9 mouse cellular contexts compared by ENCODE assay signal in genomic region chr12:4037511-4037910, GRCm38 (mm10). TPM values are rescaled to one million over a fixed set of nuclear protein-coding genes. Genes with fewer than 3 reads are reported as not detected.
A peak's percentile ranks its signal among the peaks of the same experiment; 100 is the strongest.
DNase-seq lines count a peak whose midpoint lies in the region; ATAC-seq lines count a peak whose summit lies in the region.
"Had no signal": no experiment of that assay in that cellular context is flagged by ENCODE, and none has a peak within 500 bp of the region (broad histone marks: within the 10 kb centered on the region; RNA-seq: fewer than 3 reads in every experiment).

No protein-coding gene starts in this region.

- WGBS in forebrain, embryonic 11.5 days, result 23% methylated on average over 5 of the region's 5 CpGs
- WGBS in intestine, embryonic 14.5 days, result 40% methylated on average over 5 of the region's 5 CpGs
- WGBS in neural tube, embryonic 14.5 days, result 23% methylated on average over 5 of the region's 5 CpGs

- peak overlapping the region; percentile 78 for H3K4me3 ChIP-seq in forebrain, embryonic 11.5 days (ENCODE audit: low read depth, low read length)
- 0 out of 2 replicates have a peak overlapping the region, but pooled peaks have one; percentile 72 for H3K4me3 ChIP-seq in intestine, embryonic 14.5 days (ENCODE audit: low read depth, low read length)
- peak overlapping the region; percentile 71 for H3K4me3 ChIP-seq in neural tube, embryonic 14.5 days (ENCODE audit: low read depth, low read length)

- peak overlapping the region; percentile 84 for H3K9ac ChIP-seq in forebrain, embryonic 11.5 days (ENCODE audit: low read length)
- H3K9ac ChIP-seq in intestine, embryonic 14.5 days (ENCODE audit: low read length), result no peak overlapping the region
- peak overlapping the region; percentile 83 for H3K9ac ChIP-seq in neural tube, embryonic 14.5 days (replicated peaks; ENCODE audit: low read depth, low read length)
- H3K9ac ChIP-seq: liver, embryonic 15.5 days had no signal

- peak; percentile 22 to 39 for DNase-seq in left cerebral cortex, postnatal 36 days (ENCODE audit: low spot score in 2 of 2)
- DNase-seq in left cerebral cortex, postnatal 4 days, result no peak
- DNase-seq in forebrain, embryonic 11.5 days (ENCODE audit: low spot score), result no peak
- DNase-seq in intestine, embryonic 14.5 days (ENCODE audit: low spot score), result no peak
- DNase-seq in cerebellum, adult 11 months, result no peak
- no peak for DNase-seq in gastrocnemius, postnatal 14 days
- no peak for DNase-seq in kidney, postnatal 10 days

- ATAC-seq in forebrain, embryonic 11.5 days (replicated peaks; ENCODE audit: low FRiP score), result no peak
- no peak for ATAC-seq in intestine, embryonic 14.5 days (replicated peaks; ENCODE audit: low FRiP score, low TSS enrichment, low read depth)
- no peak for ATAC-seq in neural tube, embryonic 14.5 days (ENCODE audit: low read depth)

- H3K4me1 ChIP-seq in forebrain, embryonic 11.5 days (replicated peaks; ENCODE audit: control insufficient read depth, insufficient read depth, low read length), result peaks cover 5% of the 10 kb centered on the region; the same call in 1 of the 2 replicates
- no peaks in the 10 kb centered on the region; the same call in 1 of the 2 replicates for H3K4me1 ChIP-seq in intestine, embryonic 14.5 days (replicated peaks; ENCODE audit: control insufficient read depth, insufficient read depth, low read length)
- peaks cover 12% of the 10 kb centered on the region for H3K4me1 ChIP-seq in neural tube, embryonic 14.5 days (ENCODE audit: control insufficient read depth, insufficient read depth, low read length)

- H3K36me3 ChIP-seq in forebrain, embryonic 11.5 days (ENCODE audit: control insufficient read depth, insufficient read depth, low read length), result no peaks in the 10 kb centered on the region
- H3K36me3 ChIP-seq in intestine, embryonic 14.5 days (ENCODE audit: control insufficient read depth, insufficient read depth, low read length), result no peaks in the 10 kb centered on the region
- H3K36me3 ChIP-seq in neural tube, embryonic 14.5 days (ENCODE audit: control insufficient read depth, insufficient read depth, low read length), result no peaks in the 10 kb centered on the region
- H3K36me3 ChIP-seq: liver, embryonic 15.5 days had no signal

- no peaks in the 10 kb centered on the region for H3K9me3 ChIP-seq in forebrain, embryonic 11.5 days (ENCODE audit: control insufficient read depth, low read length)
- no peaks in the 10 kb centered on the region for H3K9me3 ChIP-seq in intestine, embryonic 14.5 days (ENCODE audit: control insufficient read depth, low read length)
- no peaks in the 10 kb centered on the region for H3K9me3 ChIP-seq in neural tube, embryonic 14.5 days (ENCODE audit: control insufficient read depth, low read length)
- H3K9me3 ChIP-seq: liver, embryonic 15.5 days had no signal

- intact Hi-C loops in left cerebral cortex, postnatal 36 days (cut with DNase I), result no loop called here
- intact Hi-C loops in left cerebral cortex, postnatal 4 days (cut with DNase I), result no loop called here
- intact Hi-C loops in gastrocnemius, postnatal 14 days (cut with DNase I; ENCODE audit: low total_unique reads), result no loop called here

- H3K27ac ChIP-seq in forebrain, embryonic 11.5 days (ENCODE audit: low read depth, low read length), result no peak overlapping the region
- no peak overlapping the region for H3K27ac ChIP-seq in intestine, embryonic 14.5 days (ENCODE audit: low read depth)
- peak overlapping the region; percentile 18; the same call in 1 of the 2 replicates for H3K27ac ChIP-seq in neural tube, embryonic 14.5 days (ENCODE audit: low read depth, low read length)
- H3K27ac ChIP-seq: liver, embryonic 15.5 days had no signal

- peak overlapping the region; percentile 58 for H3K4me2 ChIP-seq in forebrain, embryonic 11.5 days (ENCODE audit: low read depth, low read length, severe bottlenecking)
- peak overlapping the region; percentile 82; the same call in 1 of the 2 replicates for H3K4me2 ChIP-seq in intestine, embryonic 14.5 days (ENCODE audit: low read length)
- peak overlapping the region; percentile 70 for H3K4me2 ChIP-seq in neural tube, embryonic 14.5 days (ENCODE audit: low read depth, low read length)

- H3K27me3 ChIP-seq in forebrain, embryonic 11.5 days (ENCODE audit: control insufficient read depth, insufficient read depth, low read length), result no peaks in the 10 kb centered on the region
- H3K27me3 ChIP-seq in intestine, embryonic 14.5 days (replicated peaks; ENCODE audit: control insufficient read depth, insufficient read depth, low read length), result no peaks in the 10 kb centered on the region
- no peaks in the 10 kb centered on the region for H3K27me3 ChIP-seq in neural tube, embryonic 14.5 days (ENCODE audit: control insufficient read depth, insufficient read depth, low read length)

RNA-seq across cellular contexts. Expression of gene Efr3b, which starts 1.2 kb away (rescaled TPM):
- 100 to 1,000 TPM; 105 TPM for total RNA-seq in left cerebral cortex, postnatal 36 days (2021)
- 100 to 1,000 TPM in 1 of 2 experiments, 10 to 100 TPM in 1; 100.0 to 102 TPM for total RNA-seq in left cerebral cortex, postnatal 4 days (2021)
- polyA plus RNA-seq in forebrain, embryonic 11.5 days (2014; fragmentation: Nextera tagmentation; extraction: Ambion mirVana), result 13.7 and 14.4 TPM in 2 replicates
- 3.2 and 3.7 TPM in 2 replicates for polyA plus RNA-seq in intestine, embryonic 14.5 days (2014; fragmentation: Nextera tagmentation; extraction: Ambion mirVana)
- polyA plus RNA-seq in neural tube, embryonic 14.5 days (2014; fragmentation: Nextera tagmentation; extraction: Ambion mirVana), result 33.1 and 39.8 TPM in 2 replicates
- 1 to 10 TPM; 3.1 to 4.4 TPM for total RNA-seq in gastrocnemius, postnatal 14 days (2021)

RNA-seq across cellular contexts. Expression of gene Dnajc27, which starts 44.9 kb away (rescaled TPM):
- total RNA-seq in left cerebral cortex, postnatal 36 days (2021), result 100 to 1,000 TPM in 1 of 2 experiments, 10 to 100 TPM in 1; 93.0 to 100 TPM
- total RNA-seq in left cerebral cortex, postnatal 4 days (2021), result 10 to 100 TPM; 35.3 to 35.9 TPM
- polyA plus RNA-seq in forebrain, embryonic 11.5 days (2014; fragmentation: Nextera tagmentation; extraction: Ambion mirVana), result 12.9 and 14.9 TPM in 2 replicates
- polyA plus RNA-seq in intestine, embryonic 14.5 days (2014; fragmentation: Nextera tagmentation; extraction: Ambion mirVana), result 7.9 and 9.7 TPM in 2 replicates
- polyA plus RNA-seq in neural tube, embryonic 14.5 days (2014; fragmentation: Nextera tagmentation; extraction: Ambion mirVana), result 21.6 and 25.6 TPM in 2 replicates
- 10 to 100 TPM; 13.3 to 14.5 TPM for total RNA-seq in gastrocnemius, postnatal 14 days (2021)

Comparison
In these comparisons a context has a peak if more than half of its experiments do, and no peak if none do; other contexts are left out.
1. DNase-seq: peak in left cerebral cortex, postnatal 36 days (2 of 2); none in left cerebral cortex, postnatal 4 days (single experiment), forebrain, embryonic 11.5 days (single experiment), intestine, embryonic 14.5 days (single experiment), cerebellum, adult 11 months (single experiment), gastrocnemius, postnatal 14 days (single experiment) and kidney, postnatal 10 days (single experiment).
2. RNA of gene Efr3b, which starts 1.2 kb away (total RNA-seq): 105 TPM in left cerebral cortex, postnatal 36 days and 100.0 to 102 TPM in left cerebral cortex, postnatal 4 days; 3.1 to 4.4 TPM in gastrocnemius, postnatal 14 days; every median in the first group is over 10 times any median in the second.
3. Peak in every context shown above with its lines, with median percentiles within 50 percentile points of each other: H3K4me2 ChIP-seq and H3K4me3 ChIP-seq.